Mouse (Mus musculus) erythroblast, embryonic 14.5 days (primary cell): ENCODE data around the gene Gypa. TPM values are rescaled to one million over a fixed set of nuclear protein-coding genes. Genes with fewer than 3 reads are reported as not detected.

Source experiments
- H3K27me3 ChIP-seq: 2 replicates; pipeline ENCODE4 v1.6.1; 2012; ENCODE audit warnings: inconsistent platforms; ENCODE audit not compliant: control insufficient read depth
- H3K36me3 ChIP-seq: 2 replicates; pipeline ENCODE4 v1.6.1; 2012; ENCODE audit warnings: mild to moderate bottlenecking, inconsistent platforms; ENCODE audit not compliant: control insufficient read depth
- H3K4me1 ChIP-seq: 2 replicates; pipeline ENCODE4 v1.6.1; 2012; ENCODE audit warnings: inconsistent platforms; ENCODE audit not compliant: control insufficient read depth
- H3K4me3 ChIP-seq: replicated peaks from 2 replicates; pipeline ENCODE3; 2012; ENCODE audit warnings: moderate library complexity, mild to moderate bottlenecking, inconsistent platforms
- H3K9me3 ChIP-seq: 2 replicates; pipeline ENCODE4 v1.6.1; 2012; ENCODE audit warnings: low read length, inconsistent platforms, mixed read lengths; ENCODE audit not compliant: control insufficient read depth
- GATA1 ChIP-seq: IDR thresholded peaks from 2 replicates; pipeline ENCODE4 v1.6.1; 2012; ENCODE audit warnings: low read length, inconsistent platforms, mixed read lengths
- TAL1 ChIP-seq: IDR thresholded peaks from 3 replicates; pipeline ENCODE4 v1.6.1; 2012; ENCODE audit warnings: low read length, inconsistent platforms, mixed read lengths
- polyA plus RNA-seq: library from polyadenylated mRNA; stranded (reverse); fragments of >175 nt; gene quantifications from 2 replicates; pipeline ENCODE4 v1.2.3, GENCODE M21; 2012

Gene Gypa
- 36.1 and 38.2 TPM in 2 replicates for polyA plus RNA-seq

DNA sequence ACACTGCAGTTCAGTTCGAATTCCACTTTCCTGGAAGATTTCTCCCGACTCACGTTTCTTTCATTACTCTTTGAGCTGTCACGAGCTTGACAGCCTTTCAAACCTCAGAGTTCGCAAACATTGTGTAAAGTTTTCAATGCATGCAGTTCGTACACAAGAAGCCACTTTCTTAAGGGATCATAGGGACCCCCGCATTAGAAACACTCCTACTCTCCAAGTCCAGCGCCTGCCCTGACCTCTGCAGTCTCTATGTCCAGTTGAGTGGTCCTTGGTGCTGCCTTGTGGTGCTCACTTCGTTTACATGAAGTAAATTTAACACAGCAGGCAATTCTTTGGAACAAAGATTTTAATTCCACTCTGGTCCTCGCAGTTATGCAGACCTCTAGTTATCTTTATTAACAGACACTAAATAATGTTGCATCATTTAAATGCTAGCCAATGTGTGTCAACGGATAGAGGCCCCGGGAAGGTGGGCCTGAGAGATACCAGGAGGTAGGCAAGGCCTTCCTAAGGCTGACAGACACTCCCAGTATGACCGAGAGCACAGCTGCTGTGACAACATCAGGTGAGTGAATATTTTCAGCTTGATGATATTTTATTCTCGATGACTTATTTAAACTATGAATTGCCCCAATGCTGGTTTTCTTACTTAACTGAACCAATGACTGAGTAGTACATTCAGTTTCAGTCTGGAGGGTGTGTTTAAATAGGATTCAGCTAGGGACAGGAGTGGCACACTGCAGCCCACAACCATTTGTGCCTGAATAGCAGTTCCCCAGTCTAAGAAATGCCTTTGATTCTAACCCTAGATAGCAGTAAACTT lies at the start of gene Gypa:
Gypa (plus strand) TSS at position 259 of the 823 bp plus-strand sequence.
- Histone ChIP-seq H3K4me1 (peaks cover 48% of the 10 kb centered on the region), H3K4me3 (peak within 1 kb of the TSS; percentile 83), H3K36me3 (peaks cover 42% of the 10 kb centered on the region), H3K27me3 (no peaks in the 10 kb centered on the region), H3K9me3 (no peaks in the 10 kb centered on the region)
- peak; percentile 95 for TF ChIP-seq GATA1
- TF ChIP-seq TAL1 = peak; percentile 100

GRCm38 (mm10) chr8:80444534-80445072 lies 49.0 kb upstream of the Gypa start:
- no peaks in the 10 kb centered on the region for H3K4me1 ChIP-seq
- no peaks in the 10 kb centered on the region for H3K27me3 ChIP-seq
- no peaks in the 10 kb centered on the region for H3K36me3 ChIP-seq
- H3K9me3 ChIP-seq = no peaks in the 10 kb centered on the region
- no peak overlapping the region for H3K4me3 ChIP-seq
- TF ChIP-seq GATA1 (no peak), TAL1 (no peak)

DNA sequence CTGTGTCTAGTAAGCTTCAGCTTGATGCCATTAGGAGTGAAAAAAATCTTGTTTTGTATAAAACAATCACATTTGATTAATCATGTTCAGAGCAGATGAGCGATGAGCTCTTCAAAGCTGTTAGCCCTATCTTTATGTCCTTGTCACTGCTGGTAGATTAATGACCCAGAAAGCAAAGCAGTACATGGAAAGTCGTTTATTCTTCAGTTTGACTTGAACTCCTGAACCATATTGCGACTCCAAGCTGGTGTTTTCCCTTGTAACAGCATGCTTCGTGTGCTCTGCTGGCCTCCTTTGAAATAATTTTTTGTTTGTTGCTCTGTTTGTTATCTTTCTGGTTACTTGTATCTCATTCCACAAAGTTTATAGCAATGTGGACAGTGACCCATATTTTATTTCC lies 46.4 kb upstream of the Gypa start:
- H3K36me3 ChIP-seq = no peaks in the 10 kb centered on the region
- no peak overlapping the region for H3K4me3 ChIP-seq
- no peaks in the 10 kb centered on the region for H3K27me3 ChIP-seq
- no peak for TF ChIP-seq TAL1
- no peak for TF ChIP-seq GATA1
- no peaks in the 10 kb centered on the region for H3K4me1 ChIP-seq
- H3K9me3 ChIP-seq = no peaks in the 10 kb centered on the region

- Histone ChIP-seq H3K4me1 (no peaks in the 10 kb centered on the region), H3K36me3 (no peaks in the 10 kb centered on the region), H3K27me3 (no peaks in the 10 kb centered on the region), H3K9me3 (no peaks in the 10 kb centered on the region), H3K4me3 (no peak overlapping the region)
- TF ChIP-seq GATA1 = no peak
- TF ChIP-seq TAL1 = no peak
Measured at GRCm38 (mm10) chr8:80451938-80452690, 41.5 kb upstream of the Gypa start.

DNA sequence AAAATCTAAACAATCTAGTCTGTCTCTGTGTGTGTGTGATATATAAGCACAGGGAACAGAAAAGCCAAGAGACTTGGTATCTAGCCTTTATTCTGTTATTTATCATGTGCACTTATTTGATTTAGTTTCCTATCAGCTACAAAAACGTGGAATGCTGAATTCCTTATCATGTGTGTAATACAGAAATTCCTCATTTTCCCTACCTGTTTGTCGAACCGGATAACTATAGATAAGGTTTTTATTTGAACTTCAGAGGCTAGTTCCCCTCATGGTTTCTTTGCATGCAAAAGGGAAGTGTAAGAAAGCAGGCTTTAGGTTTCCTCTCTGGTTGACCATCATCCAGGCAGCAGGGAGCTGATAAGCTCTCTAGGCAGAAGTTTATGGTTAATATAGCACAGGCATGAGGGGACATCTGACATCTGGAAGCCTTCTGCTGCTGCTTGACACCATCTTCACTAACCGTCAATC lies 30.1 kb upstream of the Gypa start:
- H3K27me3 ChIP-seq = no peaks in the 10 kb centered on the region
- no peaks in the 10 kb centered on the region for H3K36me3 ChIP-seq
- no peaks in the 10 kb centered on the region for H3K9me3 ChIP-seq
- no peaks in the 10 kb centered on the region for H3K4me1 ChIP-seq
- H3K4me3 ChIP-seq = no peak overlapping the region
- TF ChIP-seq TAL1 = no peak
- no peak for TF ChIP-seq GATA1

- no peaks in the 10 kb centered on the region for H3K4me1 ChIP-seq
- H3K9me3 ChIP-seq = peaks cover 3% of the 10 kb centered on the region
- no peak overlapping the region for H3K4me3 ChIP-seq
- H3K27me3 ChIP-seq = no peaks in the 10 kb centered on the region
- H3K36me3 ChIP-seq = no peaks in the 10 kb centered on the region
- TF ChIP-seq TAL1 = no peak
- TF ChIP-seq GATA1 = no peak
Measured at GRCm38 (mm10) chr8:80474971-80475370, 18.6 kb upstream of the Gypa start.

- Histone ChIP-seq H3K36me3 (no peaks in the 10 kb centered on the region), H3K27me3 (peaks cover 6% of the 10 kb centered on the region), H3K9me3 (no peaks in the 10 kb centered on the region), H3K4me3 (no peak overlapping the region), H3K4me1 (no peaks in the 10 kb centered on the region)
- TF ChIP-seq TAL1 (no peak), GATA1 (no peak)
Measured at GRCm38 (mm10) chr8:80478156-80478555, 15.4 kb upstream of the Gypa start.

- Histone ChIP-seq H3K36me3 (no peaks in the 10 kb centered on the region), H3K27me3 (peaks cover 6% of the 10 kb centered on the region), H3K9me3 (no peaks in the 10 kb centered on the region), H3K4me3 (no peak overlapping the region), H3K4me1 (no peaks in the 10 kb centered on the region)
- TF ChIP-seq GATA1 = no peak
- TF ChIP-seq TAL1 = no peak
Measured at GRCm38 (mm10) chr8:80479129-80479528, 14.5 kb upstream of the Gypa start.

GRCm38 (mm10) chr8:80482173-80482572 lies 11.4 kb upstream of the Gypa start:
- peaks cover 15% of the 10 kb centered on the region for H3K27me3 ChIP-seq
- no peak overlapping the region for H3K4me3 ChIP-seq
- H3K4me1 ChIP-seq = no peaks in the 10 kb centered on the region
- TF ChIP-seq TAL1 (no peak), GATA1 (no peak)
- no peaks in the 10 kb centered on the region for H3K36me3 ChIP-seq
- H3K9me3 ChIP-seq = no peaks in the 10 kb centered on the region
